Mouse (Mus musculus) C2C12 (cell line): Measurements from ENCODE around the gene Map3k19.

Experiments
- CEBPB ChIP-seq: IDR thresholded peaks from one replicate; pipeline ENCODE4 v1.6.1; 2011; ENCODE audit warnings: low read depth, mild to moderate bottlenecking, control low read depth, moderate library complexity
- CTCF ChIP-seq: IDR thresholded peaks from one replicate; pipeline ENCODE4 v1.5.1; 2011; ENCODE audit not compliant: control insufficient read depth, insufficient read depth, insufficient read length
- MAX ChIP-seq: IDR thresholded peaks from one replicate; pipeline ENCODE4 v1.6.1; 2011; ENCODE audit warnings: mild to moderate bottlenecking, control low read depth
- MYOD1 ChIP-seq: IDR thresholded peaks from one replicate; pipeline ENCODE4 v1.6.1; 2011; ENCODE audit warnings: low read depth; ENCODE audit not compliant: control insufficient read depth, insufficient read length
- USF1 ChIP-seq: IDR thresholded peaks from one replicate; pipeline ENCODE4 v1.6.1; 2011; ENCODE audit warnings: low read depth, mild to moderate bottlenecking, control low read depth, moderate library complexity

GRCm38 (mm10) chr1:127860492-127860891 lies 5.7 kb upstream of the Map3k19 start:
- TF ChIP-seq CTCF (no peak), MYOD1 (no peak), MAX (peak; percentile 45), USF1 (no peak), CEBPB (no peak)
